Mouse (Mus musculus) CH12.LX (cell line): Measurements from ENCODE around the gene Cnnm3.

Source experiments
- CTCF ChIP-seq, 2 experiments: IDR thresholded peaks in 1 of 2; conservative IDR thresholded peaks in 1 of 2; 2 replicates each; pipeline ENCODE4 v1.5.1; 2011 to 2012; ENCODE audit warnings: low read depth in 2 of 2, low read length in 2 of 2, improper control_type of control experiment in 1 of 2, inconsistent platforms in 1 of 2, mild to moderate bottlenecking in 1 of 2, moderate library complexity in 1 of 2
- E2F4 ChIP-seq: IDR thresholded peaks from 2 replicates; pipeline ENCODE4 v1.6.1; 2011; ENCODE audit warnings: low read depth, low read length, improper control_type of control experiment; ENCODE audit not compliant: insufficient replicate concordance
- ELF1 ChIP-seq: IDR thresholded peaks from 2 replicates; pipeline ENCODE4 v1.6.1; 2014; ENCODE audit warnings: low read depth, mild to moderate bottlenecking, inconsistent platforms, low read length, improper control_type of control experiment
- HCFC1 ChIP-seq: IDR thresholded peaks from 2 replicates; pipeline ENCODE4 v1.6.1; 2012; ENCODE audit warnings: low read depth, mild to moderate bottlenecking, inconsistent platforms, low read length, improper control_type of control experiment
- JUN ChIP-seq: IDR thresholded peaks from 2 replicates; pipeline ENCODE4 v1.6.1; 2011; ENCODE audit warnings: low read depth, mild to moderate bottlenecking, low read length, improper control_type of control experiment, moderate library complexity; ENCODE audit not compliant: insufficient read depth
- MAX ChIP-seq: IDR thresholded peaks from 2 replicates; pipeline ENCODE4 v1.6.1; 2011; ENCODE audit warnings: low read length, improper control_type of control experiment
- MEF2A ChIP-seq: IDR thresholded peaks from 2 replicates; pipeline ENCODE4 v1.6.1; 2014; ENCODE audit warnings: low read depth, mild to moderate bottlenecking, inconsistent platforms, low read length, improper control_type of control experiment, borderline replicate concordance
- MYC ChIP-seq: IDR thresholded peaks from 2 replicates; pipeline ENCODE4 v1.6.1; 2011; ENCODE audit warnings: low read depth, mild to moderate bottlenecking, improper control_type of control experiment, low read length
- PAX5 ChIP-seq: IDR thresholded peaks from 2 replicates; pipeline ENCODE4 v1.6.1; 2012; ENCODE audit warnings: low read length, inconsistent platforms, mixed read lengths
- POLR2A ChIP-seq: IDR thresholded peaks from 2 replicates; pipeline ENCODE4 v1.6.1; 2011; ENCODE audit warnings: low read depth, mild to moderate bottlenecking, improper control_type of control experiment, low read length
- RAD21 ChIP-seq: IDR thresholded peaks from 2 replicates; pipeline ENCODE4 v1.6.1; 2011; ENCODE audit warnings: low read depth, mild to moderate bottlenecking, low read length, improper control_type of control experiment, moderate library complexity
- USF1 ChIP-seq: IDR thresholded peaks from 2 replicates; pipeline ENCODE4 v1.6.1; 2014; ENCODE audit warnings: low read depth, mild to moderate bottlenecking, inconsistent platforms, low read length, improper control_type of control experiment
- USF2 ChIP-seq: conservative IDR thresholded peaks from 2 replicates; pipeline ENCODE4 v1.6.1; 2011; ENCODE audit warnings: low read depth, low read length, improper control_type of control experiment

- TF ChIP-seq MAX (no peak), POLR2A (no peak), CTCF (conservative IDR thresholded peaks at IDR 0.05 in 1 of 2, IDR thresholded peaks at IDR 0.05 in 1 of 2; ENCODE audit: low read depth in 2 of 2, low read length in 2 of 2) (no peak), RAD21 (no peak), ELF1 (no peak), HCFC1 (no peak), PAX5 (no peak), JUN (no peak), MEF2A (no peak), E2F4 (no peak), MYC (no peak), USF2 (no peak), USF1 (no peak)
Measured at GRCm38 (mm10) chr1:36508238-36508637, 3.4 kb upstream of the Cnnm3 start.
